Mouse (Mus musculus) right cerebral cortex, adult 2 months (tissue): ENCODE results near the gene Cog4.
"Not testable (repeated sequence)": the region's sequence is repeated elsewhere in the genome, so short reads cannot be mapped to it uniquely, and the experiment has no call there.

Experiments
- DNase-seq, 2 experiments: peaks; one replicate each; pipeline ENCODE4 v3.0.0; 2021 to 2022; ENCODE audit warnings: low spot score in 2 of 2

Cog4 gene

GRCm38 (mm10) chr8:110889904-110890470 lies 43.6 kb downstream of the Cog4 start:
- no peak for DNase-seq

DNA sequence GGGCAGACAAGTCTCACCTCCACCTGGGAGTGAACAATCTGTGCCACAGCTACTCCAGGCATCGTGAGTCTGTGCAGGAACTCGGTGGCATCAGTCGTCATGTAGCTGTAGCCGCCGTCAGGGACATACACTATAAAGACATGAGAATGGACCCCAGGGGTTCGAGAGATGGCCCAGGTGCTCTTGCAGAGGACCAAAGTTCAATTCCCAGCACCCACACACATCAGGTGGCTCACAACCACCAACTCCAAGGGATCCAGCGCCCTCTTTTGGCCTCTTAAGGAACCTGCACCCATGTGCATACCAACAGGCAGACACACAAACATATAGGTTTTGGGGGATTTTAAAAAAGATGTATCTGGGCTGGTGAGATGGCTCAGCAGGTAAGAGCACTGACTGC lies 45.6 kb downstream of the Cog4 start:
- DNase-seq, result no peak

DNA sequence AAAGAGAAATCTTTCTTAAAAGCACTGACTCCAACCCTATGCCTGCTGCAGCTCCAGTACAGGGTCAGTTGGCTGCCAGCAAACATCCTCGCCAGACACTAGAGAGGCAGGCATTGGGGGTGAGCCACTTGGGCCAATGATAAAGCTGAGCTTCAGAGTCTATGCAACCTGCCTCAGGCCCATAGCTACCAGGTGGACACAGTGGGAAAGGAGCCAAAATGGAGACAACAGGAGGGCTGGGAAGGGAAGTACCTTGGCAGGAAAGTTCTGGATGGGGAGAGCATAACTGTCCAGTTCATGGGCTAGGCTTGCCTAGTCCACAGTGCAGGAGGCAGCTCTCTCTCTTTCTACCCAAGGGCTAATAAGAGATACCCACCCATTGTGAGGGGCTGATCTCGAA lies 46.5 kb downstream of the Cog4 start:
- DNase-seq, result no peak

DNA sequence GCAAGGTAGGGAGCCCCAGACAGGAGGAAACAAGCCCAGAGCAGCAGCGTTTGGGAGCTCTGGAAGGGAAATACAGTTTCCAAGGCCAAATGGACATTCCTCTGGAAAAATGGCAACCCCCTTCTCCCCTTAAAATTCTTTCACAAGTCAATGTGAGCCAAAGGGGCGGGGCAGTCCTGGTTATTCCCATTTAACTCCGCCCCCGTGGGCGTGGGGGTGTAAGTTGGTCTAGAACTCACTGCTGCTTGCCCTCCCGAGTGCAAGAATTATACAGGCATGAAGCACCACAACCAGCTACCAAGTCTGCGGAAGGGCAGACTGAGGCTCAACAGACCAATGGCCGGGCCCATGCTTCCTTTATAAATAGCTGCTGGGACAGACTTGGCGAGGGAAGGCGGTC lies 48.5 kb downstream of the Cog4 start:
- DNase-seq, result no peak

DNA sequence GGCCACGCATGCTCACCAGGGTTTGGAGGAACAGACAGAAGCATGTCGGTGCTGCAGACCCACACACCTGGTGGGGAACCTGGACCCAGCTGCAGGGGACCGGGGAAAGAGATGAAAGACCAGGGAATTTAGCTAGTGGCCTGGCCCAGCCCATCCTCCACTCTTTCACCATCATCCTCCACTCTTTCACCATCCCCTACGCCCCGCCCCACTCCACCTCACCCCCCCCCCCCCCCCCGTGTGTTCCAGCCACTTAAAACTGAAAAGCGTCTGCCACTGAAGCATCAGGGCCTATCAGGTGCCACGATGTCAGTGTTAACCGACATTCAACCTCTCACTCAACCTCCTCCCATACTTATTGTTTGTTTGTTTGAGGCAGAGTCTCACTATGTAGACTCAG lies 48.9 kb downstream of the Cog4 start:
- no peak for DNase-seq

GRCm38 (mm10) chr8:110895812-110896211 lies 49.4 kb downstream of the Cog4 start:
- no peak for DNase-seq

- no peak for DNase-seq
Measured at GRCm38 (mm10) chr8:110897495-110897894, 51.1 kb downstream of the Cog4 start.

DNA sequence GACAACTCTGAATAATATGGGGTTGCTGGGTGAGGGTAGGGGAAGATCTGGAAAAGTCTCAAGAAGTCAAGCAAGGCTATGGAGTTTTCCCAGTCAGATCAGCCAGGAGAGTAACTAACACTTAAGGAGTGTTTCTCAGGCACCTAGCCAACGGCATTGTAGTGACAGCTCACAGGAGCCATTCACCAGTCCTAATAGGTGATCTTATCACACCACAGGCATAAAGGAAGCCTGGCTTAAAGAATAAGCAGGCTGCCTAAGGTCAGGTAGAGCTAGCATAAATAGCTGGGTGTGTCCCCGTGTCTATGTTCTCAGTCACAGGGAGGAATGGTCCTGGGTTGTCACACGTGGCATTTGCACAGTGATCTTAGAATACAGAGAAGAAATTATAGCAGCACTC lies 54.7 kb downstream of the Cog4 start:
- DNase-seq, result no peak

GRCm38 (mm10) chr8:110901839-110902578 lies 55.6 kb downstream of the Cog4 start, which contains the start of gene Fuk:
TSS of gene Fuk (minus strand) at chr8:110902488.
- DNase-seq, result peak; percentile 87 to 89

DNA sequence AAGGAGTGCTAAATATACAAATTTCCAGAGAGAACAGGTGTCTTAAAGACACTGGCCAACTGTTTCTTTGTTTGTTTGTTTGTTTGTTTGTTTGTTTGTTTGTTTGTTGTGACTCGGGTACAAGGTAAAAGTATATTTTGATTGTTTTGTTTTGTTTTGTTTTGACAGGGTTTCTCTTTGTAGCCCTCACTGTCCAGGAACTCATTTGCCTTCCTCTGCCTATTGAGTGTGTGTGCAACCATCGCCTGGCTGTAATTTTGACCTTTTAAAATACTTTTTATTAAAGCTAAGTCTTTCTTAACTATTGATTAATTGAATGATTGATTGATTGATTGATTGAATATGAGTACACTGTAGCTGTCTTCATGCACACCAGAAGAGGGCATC lies 56.2 kb downstream of the Cog4 start:
- no peak for DNase-seq

GRCm38 (mm10) chr8:110905404-110905803 lies 59.0 kb downstream of the Cog4 start:
- peak in 1 of 2 experiments; percentile 39 for DNase-seq

DNA sequence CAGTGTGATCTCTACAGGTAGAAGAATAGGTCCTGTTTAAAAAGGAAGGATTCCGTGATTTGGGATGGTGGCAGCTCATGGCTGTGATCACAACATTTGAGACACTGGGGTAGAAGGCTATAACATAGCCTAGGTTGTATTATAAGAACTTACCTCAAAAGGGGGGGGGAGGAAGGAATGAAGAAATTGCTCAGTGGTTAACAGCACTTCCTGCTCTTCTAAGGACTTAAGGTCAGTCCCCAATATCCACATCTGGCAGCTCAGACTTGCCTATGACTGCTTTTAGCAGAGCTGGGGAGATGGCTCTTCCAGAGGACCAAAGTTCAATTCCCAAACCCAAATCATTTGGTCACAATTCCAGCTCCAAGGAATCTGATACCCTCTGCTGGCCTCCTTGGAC lies 60.3 kb downstream of the Cog4 start:
- no peak for DNase-seq

- DNase-seq, result not testable (repeated sequence)
Measured at GRCm38 (mm10) chr8:110909850-110910249, 63.5 kb downstream of the Cog4 start.

GRCm38 (mm10) chr8:110911576-110912570 lies 65.5 kb downstream of the Cog4 start:
- no peak for DNase-seq

DNA sequence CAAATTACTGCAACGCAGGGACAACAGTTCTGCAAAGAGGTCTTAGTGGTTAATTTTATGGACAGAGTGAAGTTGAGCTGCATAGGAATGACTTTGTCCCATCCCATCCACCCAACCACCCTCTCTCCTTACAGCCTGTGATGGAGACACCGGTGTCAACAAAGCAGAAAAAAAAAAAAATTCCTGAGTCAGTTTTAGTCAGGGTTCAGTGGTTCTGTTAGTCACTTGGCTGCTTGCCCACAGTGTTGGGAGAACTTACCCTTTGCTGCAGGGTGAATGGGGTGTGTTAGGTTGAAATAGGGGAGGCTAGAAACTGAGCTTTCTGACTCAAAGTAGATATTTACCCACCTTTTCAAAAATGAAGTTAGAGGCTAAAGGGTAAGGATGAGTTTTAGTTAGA lies 71.0 kb downstream of the Cog4 start:
- DNase-seq, result no peak

- no peak for DNase-seq
Measured at GRCm38 (mm10) chr8:110918027-110918426, 71.6 kb downstream of the Cog4 start.

DNA sequence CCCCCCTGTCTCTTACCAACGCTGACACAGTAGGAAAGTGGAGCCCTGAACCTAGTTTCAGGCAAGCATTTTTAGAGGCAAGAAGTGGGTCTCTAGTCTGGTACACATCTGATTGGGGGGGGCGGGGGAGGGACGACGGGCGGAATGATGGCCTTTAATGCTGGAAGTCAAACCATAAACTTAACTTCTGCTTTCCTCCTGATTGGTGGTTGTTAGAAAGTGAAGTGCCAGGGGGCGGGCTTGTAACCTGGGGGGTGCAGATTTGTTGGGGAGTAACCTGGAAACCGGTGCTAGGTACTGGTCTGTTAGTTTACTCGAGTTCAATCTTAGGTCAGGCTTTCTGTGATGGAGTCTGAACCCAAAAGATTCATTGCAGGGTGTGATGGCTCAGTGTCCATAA lies 72.1 kb downstream of the Cog4 start:
- DNase-seq, result no peak

DNA sequence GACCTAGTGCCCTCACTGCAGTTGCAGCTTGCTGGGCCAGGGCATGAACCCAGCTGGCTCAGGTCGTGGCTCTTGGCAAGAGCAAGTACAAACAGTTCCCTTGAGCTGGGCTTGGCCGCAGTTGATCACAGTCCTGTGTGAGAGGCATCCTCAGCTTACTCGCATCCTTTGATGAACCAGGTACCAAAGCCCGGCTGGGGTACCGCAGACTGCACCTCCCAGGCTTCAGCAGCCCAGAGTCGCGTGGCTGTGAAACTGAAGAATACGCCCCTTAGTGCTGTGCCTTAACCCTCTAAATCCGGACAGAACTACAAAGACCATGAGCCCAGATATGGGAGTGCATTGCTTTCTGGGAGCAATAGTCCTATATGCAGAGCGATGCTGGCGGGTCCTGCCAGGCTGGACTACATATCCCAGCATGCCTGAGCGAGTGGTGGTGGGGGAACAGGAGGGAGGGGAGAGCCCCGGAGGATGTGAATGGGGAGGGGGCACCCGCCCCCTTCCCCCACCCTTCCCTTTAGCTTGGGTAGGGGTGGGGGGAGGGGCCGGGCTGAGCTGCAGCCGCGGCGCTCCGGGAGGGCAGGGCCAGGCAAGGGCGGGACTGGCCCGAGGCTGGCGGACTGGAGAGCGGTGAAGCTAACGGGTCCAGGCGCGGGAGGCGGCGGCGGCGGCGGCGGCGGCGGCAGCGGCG lies 73.1 kb downstream of the Cog4 start, which contains the start of gene St3gal2:
Gene St3gal2 (plus strand): TSS at position 582 of the 691 bp plus-strand sequence.
- peak; percentile 89 for DNase-seq

GRCm38 (mm10) chr8:110920032-110920772 lies 73.8 kb downstream of the Cog4 start:
- DNase-seq, result peak in 1 of 2 experiments; percentile 62

GRCm38 (mm10) chr8:110920773-110921277 lies 74.4 kb downstream of the Cog4 start:
- no peak for DNase-seq
